Mouse (Mus musculus) limb, embryonic 14.5 days (tissue): ENCODE data around the gene Pard3b. TPM values are rescaled to one million over a fixed set of nuclear protein-coding genes. Genes with fewer than 3 reads are reported as not detected.

Experiments used
- ATAC-seq: fragments of 200-750 bp; cut with Nextera tagmentation; 2 replicates; pipeline ENCODE4 v1.8.0; 2017; ENCODE audit warnings: low read depth, moderate number of reproducible peaks, moderate TSS enrichment; ENCODE audit not compliant: low FRiP score
- DNase-seq: peaks from one replicate; pipeline ENCODE4 v3.0.0-alpha.2; 2015; ENCODE audit warnings: low spot score
- H3K27ac ChIP-seq: fragments of 300-500 bp; sonication (generic); replicated peaks from 2 replicates; pipeline ENCODE4 v1.5.1; 2014; ENCODE audit warnings: low read depth, mild to moderate bottlenecking, low read length, moderate library complexity, mixed read lengths
- H3K27me3 ChIP-seq: fragments of 300-500 bp; sonication (generic); 2 replicates; pipeline ENCODE4 v1.6.1; 2014; ENCODE audit warnings: low read length, mixed read lengths; ENCODE audit not compliant: control insufficient read depth, insufficient read depth
- H3K36me3 ChIP-seq: fragments of 300-500 bp; sonication (generic); 2 replicates; pipeline ENCODE4 v1.6.1; 2014; ENCODE audit warnings: mild to moderate bottlenecking, low read length, moderate library complexity, mixed read lengths; ENCODE audit not compliant: control insufficient read depth, insufficient read depth
- H3K4me1 ChIP-seq: fragments of 300-500 bp; sonication (generic); 2 replicates; pipeline ENCODE4 v1.6.1; 2014; ENCODE audit warnings: antibody characterized with exemption, low read length, mixed read lengths; ENCODE audit not compliant: control insufficient read depth, insufficient read depth
- H3K4me2 ChIP-seq: fragments of 300-500 bp; sonication (generic); replicated peaks from 2 replicates; pipeline ENCODE4 v1.6.1; 2014; ENCODE audit warnings: low read depth, mild to moderate bottlenecking, low read length, moderate library complexity; ENCODE audit not compliant: severe bottlenecking
- H3K4me3 ChIP-seq: fragments of 300-500 bp; sonication (generic); replicated peaks from 2 replicates; pipeline ENCODE4 v1.5.1; 2014; ENCODE audit warnings: low read length
- H3K9ac ChIP-seq: fragments of 300-500 bp; sonication (generic); 2 replicates; pipeline ENCODE4 v1.6.1; 2014; ENCODE audit warnings: mild to moderate bottlenecking, low read depth, low read length, moderate library complexity; ENCODE audit not compliant: severe bottlenecking
- H3K9me3 ChIP-seq: fragments of 300-500 bp; sonication (generic); 2 replicates; pipeline ENCODE4 v1.6.1; 2016; ENCODE audit warnings: low read length; ENCODE audit not compliant: control insufficient read depth
- POLR2A ChIP-seq: fragments of 200-500 bp; IDR thresholded peaks from 2 replicates; pipeline ENCODE4 v1.8.0; 2012; ENCODE audit warnings: inconsistent platforms, mild to moderate bottlenecking, moderate library complexity, borderline replicate concordance; ENCODE audit not compliant: insufficient read depth, insufficient read length; ENCODE audit errors: extremely low read depth
- WGBS: fragments of 180-500 bp; shearing (Covaris S2); extraction: QIAGEN DNeasy Blood & Tissue Kit; methylation state at CpG from one replicate; pipeline ENCODE4 v1.1.7; 2014; 5-methylcytosine and 5-hydroxymethylcytosine counted together
- polyA plus RNA-seq, 2 experiments: library from polyadenylated mRNA; depleted of rRNA in 1 of 2; stranded (reverse) in 1 of 2; unstranded in 1 of 2; fragments of >200 nt; fragmentation: Nextera tagmentation in 1 of 2; extraction: Ambion mirVana in 1 of 2; gene quantifications; 2 replicates each; pipeline versions ENCODE4 v1.2.1 to v1.2.3; 2012 to 2014

The Pard3b gene
- polyA plus RNA-seq, 2 experiments: 5.3 to 21.0 TPM

GRCm38 (mm10) chr1:61896048-61896447 is 257.4 kb downstream of the Pard3b start:
- H3K36me3 ChIP-seq: no peaks in the 10 kb centered on the region
- no peak overlapping the region for H3K4me2 ChIP-seq
- H3K27ac ChIP-seq: no peak overlapping the region
- no peak for DNase-seq
- H3K27me3 ChIP-seq: no peaks in the 10 kb centered on the region
- H3K4me1 ChIP-seq: no peaks in the 10 kb centered on the region
- H3K9me3 ChIP-seq: no peaks in the 10 kb centered on the region
- WGBS: 83% methylated on average over 4 of the region's 4 CpGs
- no peak overlapping the region for H3K4me3 ChIP-seq
- H3K9ac ChIP-seq: no peak overlapping the region
- ATAC-seq: no peak
- TF ChIP-seq POLR2A: no peak

DNA sequence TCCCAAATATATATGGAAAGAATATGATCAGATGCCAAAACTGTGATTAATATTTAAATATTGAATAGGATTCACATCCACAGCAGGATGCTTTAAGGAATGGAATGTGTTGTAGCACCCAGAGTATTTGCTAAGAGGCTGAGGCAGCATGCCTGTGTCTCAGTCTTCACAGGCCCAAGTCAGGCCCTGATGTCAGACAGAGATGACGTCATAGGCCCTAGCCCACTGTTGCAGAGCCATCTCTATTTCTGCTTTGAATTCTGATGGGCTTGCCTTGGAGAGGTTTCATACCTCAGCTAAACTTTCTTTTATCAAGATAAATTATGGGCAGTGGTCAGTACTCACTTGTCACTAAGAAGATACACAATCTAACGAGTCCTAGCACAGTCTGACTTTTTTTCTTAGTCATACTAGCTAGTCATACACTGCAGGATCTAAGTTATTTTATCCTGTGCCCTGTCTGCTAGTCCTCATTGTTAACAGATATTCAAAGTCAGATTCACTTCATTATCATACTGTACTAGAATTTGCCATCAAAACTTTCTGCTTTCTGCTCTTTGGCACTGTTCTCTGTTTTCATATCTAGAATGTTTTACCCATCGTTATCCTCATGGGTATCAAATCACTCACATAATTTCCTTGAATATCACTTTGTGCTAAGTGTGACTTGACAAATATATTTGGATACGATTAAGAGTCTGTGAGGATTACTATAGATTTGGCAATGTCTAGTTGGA is 264.8 kb downstream of the Pard3b start:
- no peak overlapping the region for H3K27ac ChIP-seq
- H3K4me2 ChIP-seq: no peak overlapping the region
- no peaks in the 10 kb centered on the region for H3K27me3 ChIP-seq
- 79% methylated on average over 4 of the region's 4 CpGs for WGBS
- H3K4me3 ChIP-seq: no peak overlapping the region
- H3K9ac ChIP-seq: no peak overlapping the region
- no peaks in the 10 kb centered on the region for H3K4me1 ChIP-seq
- H3K9me3 ChIP-seq: no peaks in the 10 kb centered on the region
- no peaks in the 10 kb centered on the region for H3K36me3 ChIP-seq
- DNase-seq (no peak), ATAC-seq (no peak; the same call in 1 of the 2 replicates)
- TF ChIP-seq POLR2A: no peak

DNA sequence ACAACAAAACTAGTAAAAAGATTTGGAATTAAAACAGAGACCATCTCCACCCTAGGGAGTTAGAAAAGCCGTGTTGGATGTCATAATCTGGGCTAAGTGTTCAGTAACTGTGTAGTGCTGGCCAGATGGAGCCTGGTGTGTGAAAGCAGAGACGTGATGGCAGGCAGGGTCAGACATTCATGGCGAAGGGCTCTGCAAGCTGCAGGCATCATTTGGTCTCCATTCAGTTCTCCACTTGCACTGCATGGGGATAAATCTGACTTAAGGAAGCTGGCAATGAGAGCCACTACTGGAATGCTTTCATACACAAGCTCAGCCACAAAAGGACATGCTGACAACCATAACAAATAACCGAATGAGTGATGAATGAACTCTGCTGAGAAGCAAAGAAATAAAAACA is 265.4 kb downstream of the Pard3b start:
- no peak overlapping the region for H3K4me2 ChIP-seq
- peak; percentile 52 for DNase-seq
- no peak overlapping the region for H3K4me3 ChIP-seq
- no peak for TF ChIP-seq POLR2A
- no peaks in the 10 kb centered on the region for H3K27me3 ChIP-seq
- peak; percentile 53; the same call in 1 of the 2 replicates for ATAC-seq
- H3K36me3 ChIP-seq: no peaks in the 10 kb centered on the region
- H3K27ac ChIP-seq: no peak overlapping the region
- H3K9ac ChIP-seq: no peak overlapping the region
- WGBS: 61% methylated on average over 4 of the region's 4 CpGs
- no peaks in the 10 kb centered on the region for H3K4me1 ChIP-seq
- no peaks in the 10 kb centered on the region for H3K9me3 ChIP-seq

- Histone ChIP-seq H3K27ac (no peak overlapping the region), H3K36me3 (no peaks in the 10 kb centered on the region), H3K4me3 (no peak overlapping the region), H3K27me3 (no peaks in the 10 kb centered on the region), H3K9ac (no peak overlapping the region), H3K4me2 (no peak overlapping the region), H3K4me1 (no peaks in the 10 kb centered on the region), H3K9me3 (no peaks in the 10 kb centered on the region)
- DNase-seq (no peak), ATAC-seq (no peak)
- WGBS: 30% methylated on average over 2 of the region's 2 CpGs
- TF ChIP-seq POLR2A: no peak
Observed at GRCm38 (mm10) chr1:61912931-61913330, 274.3 kb downstream of the Pard3b start.

DNA sequence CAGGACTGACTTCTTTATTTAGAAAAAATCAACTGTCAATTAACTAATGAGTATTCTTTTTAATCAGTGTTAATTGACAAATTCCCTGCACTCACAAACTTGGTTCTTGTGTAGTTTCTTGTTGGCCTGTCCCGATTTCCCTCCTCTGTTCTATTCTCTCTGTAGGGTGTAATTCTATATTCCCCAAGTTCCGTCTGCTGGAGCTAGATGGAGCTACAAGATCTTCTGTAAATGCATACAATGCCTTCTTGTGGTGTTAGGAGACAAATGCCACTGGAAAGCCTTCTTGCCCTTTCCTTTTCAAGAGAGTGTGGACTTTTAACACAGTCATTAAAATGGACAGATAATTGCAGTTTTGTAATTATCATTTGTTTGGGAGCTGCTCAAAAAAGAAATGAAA is 286.3 kb downstream of the Pard3b start:
- Histone ChIP-seq H3K27me3 (no peaks in the 10 kb centered on the region), H3K9me3 (no peaks in the 10 kb centered on the region), H3K4me3 (no peak overlapping the region), H3K4me2 (no peak overlapping the region), H3K36me3 (no peaks in the 10 kb centered on the region), H3K27ac (no peak overlapping the region), H3K4me1 (peaks cover 23% of the 10 kb centered on the region), H3K9ac (no peak overlapping the region)
- 9% methylated on average over 2 of the region's 2 CpGs for WGBS
- ATAC-seq (peak; percentile 53; the same call in 1 of the 2 replicates), DNase-seq (peak; percentile 56)
- TF ChIP-seq POLR2A: no peak
